ENCODE assay signal across 9 mouse cellular contexts in the genomic region with DNA sequence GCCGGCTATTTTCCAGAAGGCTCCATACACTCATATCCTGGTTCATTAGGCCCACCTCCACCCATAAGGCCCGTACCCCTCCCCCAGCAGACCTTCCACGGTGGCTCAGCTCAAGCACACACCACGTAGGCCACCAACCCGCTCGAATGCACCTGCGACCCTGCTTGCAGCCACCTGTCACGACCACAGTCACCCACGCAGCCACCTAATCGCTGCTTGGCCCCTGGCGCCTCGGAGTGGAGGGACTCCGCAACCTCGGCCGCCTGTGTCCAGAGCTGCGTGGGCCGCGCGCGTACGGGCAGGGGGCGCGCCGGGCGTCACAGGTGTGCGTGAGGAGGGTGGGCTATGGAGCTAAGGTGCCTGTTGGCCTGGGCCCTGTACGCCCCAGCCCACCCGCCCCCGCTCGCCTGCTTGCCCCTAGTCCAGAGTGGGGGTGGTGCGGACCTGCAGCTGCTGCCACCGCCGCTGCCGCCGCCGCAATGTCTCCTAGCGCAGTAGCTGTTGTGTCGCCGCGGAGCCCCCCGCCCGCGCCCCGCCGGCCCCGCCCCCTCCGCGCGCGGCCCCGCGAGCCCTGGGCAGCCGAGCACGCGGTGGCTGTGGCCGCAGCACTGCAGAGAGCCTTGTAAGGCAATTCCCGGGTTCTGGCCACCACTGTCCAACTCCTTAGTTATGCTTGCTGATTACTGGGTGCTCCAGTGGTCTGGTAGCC. TPM values are rescaled to one million over a fixed set of nuclear protein-coding genes. Genes with fewer than 3 reads are reported as not detected.
DNase-seq lines count a peak whose midpoint lies in the region; ATAC-seq and TF ChIP-seq lines count a peak whose summit lies in the region.
"Had no signal": no experiment of that assay in that cellular context is flagged by ENCODE, and none has a peak within 500 bp of the region (broad histone marks: within the 10 kb centered on the region; RNA-seq: fewer than 3 reads in every experiment).

A gene (minus strand): TSS at position 543 of the 709 bp plus-strand sequence.

- no peak; the same call in 1 of the 2 replicates for TF ChIP-seq CTCF in lung, postnatal 0 days (IDR thresholded peaks at IDR 0.05)

- intact Hi-C loops in left cerebral cortex, postnatal 25 days (cut with DNase I) = loop anchor here (2.0 to 5.0 kb wide), 3 partner anchors 67 to 607 kb away; no protein-coding TSS in a partner anchor

- no peaks in the 10 kb centered on the region for H3K36me3 ChIP-seq in lung, postnatal 0 days (ENCODE audit: insufficient read depth, low read length)
- no peaks in the 10 kb centered on the region for H3K36me3 ChIP-seq in neural tube, embryonic 13.5 days

- no peaks in the 10 kb centered on the region for H3K27me3 ChIP-seq in lung, postnatal 0 days (replicated peaks; ENCODE audit: insufficient read depth, low read length)
- no peaks in the 10 kb centered on the region for H3K27me3 ChIP-seq in neural tube, embryonic 13.5 days

- 32% methylated on average over 16 of the region's 57 CpGs for WGBS in lung, postnatal 0 days
- 23% methylated on average over 57 of the region's 57 CpGs for WGBS in neural tube, embryonic 13.5 days

- peak within 1 kb of the TSS; percentile 34 for H3K4me3 ChIP-seq in lung, postnatal 0 days (ENCODE audit: low read depth, low read length)
- peak within 1 kb of the TSS; percentile 50 for H3K4me3 ChIP-seq in neural tube, embryonic 13.5 days
- H3K4me3 ChIP-seq: erythroblast, embryonic 14.5 days had no signal

- peak; percentile 47 for ATAC-seq in lung, postnatal 0 days
- peak; percentile 80 for ATAC-seq in neural tube, embryonic 13.5 days (ENCODE audit: low read depth)
- no peak for ATAC-seq in erythroblast, adult 5-6 weeks (replicated peaks; ENCODE audit: low FRiP score, poor library complexity, severe bottlenecking)

- no peak within 1 kb of the TSS for H3K27ac ChIP-seq in lung, postnatal 0 days (ENCODE audit: low read length)
- H3K27ac ChIP-seq in neural tube, embryonic 13.5 days (replicated peaks) = peak within 1 kb of the TSS; percentile 59

- no peaks in the 10 kb centered on the region for H3K9me3 ChIP-seq in lung, postnatal 0 days (ENCODE audit: low read length)
- H3K9me3 ChIP-seq in neural tube, embryonic 13.5 days = no peaks in the 10 kb centered on the region

- peak; percentile 56 for DNase-seq in cerebellum, adult 11-12 months
- no peak for DNase-seq in cerebellum, adult 8-10 months
- no peak for DNase-seq in lung, postnatal 0 days (ENCODE audit: low spot score)
- DNase-seq in lung, postnatal 25 days (ENCODE audit: low spot score) = no peak
- DNase-seq in gonadal fat pad, adult 2 months (ENCODE audit: low read depth) = no peak
- DNase-seq in left cerebral cortex, postnatal 25 days (ENCODE audit: low spot score in 2 of 2) = no peak

- H3K9ac ChIP-seq in lung, postnatal 0 days (replicated peaks; ENCODE audit: low read depth) = no peak within 1 kb of the TSS
- H3K9ac ChIP-seq in neural tube, embryonic 13.5 days = peak within 1 kb of the TSS; percentile 73

- TF ChIP-seq EP300 in lung, postnatal 0 days (IDR thresholded peaks at IDR 0.05) = no peak

- no peaks in the 10 kb centered on the region for H3K4me1 ChIP-seq in lung, postnatal 0 days (ENCODE audit: insufficient read depth, low read depth, low read length)
- H3K4me1 ChIP-seq in neural tube, embryonic 13.5 days (replicated peaks) = peaks cover 14% of the 10 kb centered on the region; the same call in 1 of the 2 replicates

- peak within 1 kb of the TSS; percentile 69 for H3K4me2 ChIP-seq in lung, postnatal 0 days (replicated peaks; ENCODE audit: low read depth, low read length)
- H3K4me2 ChIP-seq in neural tube, embryonic 13.5 days = peak within 1 kb of the TSS; percentile 63

RNA-seq across cellular contexts. Expression of the gene that starts here (rescaled TPM):
- polyA plus RNA-seq in lung, postnatal 0 days (2015; fragmentation: Nextera tagmentation; extraction: Ambion mirVana) = 3.9 and 5.5 TPM in 2 replicates
- 13.0 and 19.9 TPM in 2 replicates for polyA plus RNA-seq in gonadal fat pad, adult 2 months (2012; rRNA removed)
- 100 to 1,000 TPM in 1 of 2 experiments, 10 to 100 TPM in 1; 95.7 to 111 TPM for total RNA-seq in left cerebral cortex, postnatal 25 days (2021)
- polyA plus RNA-seq in neural tube, embryonic 13.5 days (2015; fragmentation: Nextera tagmentation; extraction: Ambion mirVana) = 86.2 and 94.4 TPM in 2 replicates
- total RNA-seq in erythroblast, adult 5-6 weeks (2015; ENCODE audit: low replicate concordance) = not detected in 2 replicates
- total RNA-seq in erythroblast, adult 5-6 weeks (2017; ENCODE audit: low replicate concordance) = not detected in 2 replicates
- polyA plus RNA-seq: erythroblast, embryonic 14.5 days had no signal

Comparison
In these comparisons a context has a peak if more than half of its experiments do, and no peak if none do; other contexts are left out.
1. RNA of the gene that starts here (total RNA-seq): 95.7 to 111 TPM in left cerebral cortex, postnatal 25 days; not detected in erythroblast, adult 5-6 weeks; every median in the first group is over 10 times any median in the second.